Mouse (Mus musculus): Measurements from ENCODE around the gene Alcam. TPM values are rescaled to one million over a fixed set of nuclear protein-coding genes. Genes with fewer than 3 reads are reported as not detected.
A peak's percentile ranks its signal among the peaks of the same experiment; 100 is the strongest.

The Alcam gene
- polyA plus RNA-seq, 1 experiment from 2014 or later, result 52.5 TPM

GRCm38 (mm10) chr16:52406072-52406471, 47.8 kb downstream of the Alcam start:
- ATAC-seq (replicated peaks; ENCODE audit: low FRiP score) (no peak), DNase-seq (ENCODE audit: low spot score) (no peak)
- no peak overlapping the region for H3K4me2 ChIP-seq (ENCODE audit: low read depth, low read length, severe bottlenecking)
- H3K9me3 ChIP-seq (ENCODE audit: control insufficient read depth, low read length), result no peaks in the 10 kb centered on the region
- no peak overlapping the region for H3K27ac ChIP-seq (ENCODE audit: low read depth, low read length)
- H3K27me3 ChIP-seq (ENCODE audit: control insufficient read depth, insufficient read depth, low read length), result no peaks in the 10 kb centered on the region
- 94% methylated on average over 3 of the region's 3 CpGs for WGBS
- no peaks in the 10 kb centered on the region for H3K4me1 ChIP-seq (replicated peaks; ENCODE audit: control insufficient read depth, insufficient read depth, low read length)
- no peak overlapping the region for H3K9ac ChIP-seq (ENCODE audit: low read length)
- no peak overlapping the region for H3K4me3 ChIP-seq (ENCODE audit: low read depth, low read length)
- H3K36me3 ChIP-seq (ENCODE audit: control insufficient read depth, insufficient read depth, low read length), result no peaks in the 10 kb centered on the region

DNA sequence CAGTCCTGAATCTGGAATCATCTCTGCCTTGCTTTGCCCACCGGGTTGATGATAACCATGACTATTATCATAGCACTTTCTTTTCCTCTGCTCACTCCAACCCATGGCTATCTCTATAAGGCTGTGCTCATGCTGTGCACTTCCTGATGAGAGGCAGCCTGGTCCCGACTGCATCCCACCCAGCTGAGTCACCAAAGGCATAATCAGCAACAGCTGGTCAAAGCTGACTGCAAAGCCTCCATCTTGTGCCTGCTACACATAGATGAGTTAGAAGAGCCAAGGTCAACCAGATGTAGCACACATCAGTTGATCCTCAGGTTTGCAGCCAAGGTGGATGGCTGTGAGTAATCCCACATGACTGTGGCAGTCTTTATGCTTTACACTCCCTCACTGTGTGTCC, 48.6 kb downstream of the Alcam start:
- Histone ChIP-seq H3K4me3 (ENCODE audit: low read depth, low read length) (no peak overlapping the region), H3K4me2 (ENCODE audit: low read depth, low read length, severe bottlenecking) (no peak overlapping the region), H3K9me3 (ENCODE audit: control insufficient read depth, low read length) (no peaks in the 10 kb centered on the region), H3K4me1 (replicated peaks; ENCODE audit: control insufficient read depth, insufficient read depth, low read length) (no peaks in the 10 kb centered on the region), H3K27ac (ENCODE audit: low read depth, low read length) (no peak overlapping the region), H3K9ac (ENCODE audit: low read length) (no peak overlapping the region), H3K27me3 (ENCODE audit: control insufficient read depth, insufficient read depth, low read length) (no peaks in the 10 kb centered on the region), H3K36me3 (ENCODE audit: control insufficient read depth, insufficient read depth, low read length) (no peaks in the 10 kb centered on the region)
- 71% methylated on average over 2 of the region's 2 CpGs for WGBS
- ATAC-seq (replicated peaks; ENCODE audit: low FRiP score), result no peak
- DNase-seq (ENCODE audit: low spot score), result no peak

DNA sequence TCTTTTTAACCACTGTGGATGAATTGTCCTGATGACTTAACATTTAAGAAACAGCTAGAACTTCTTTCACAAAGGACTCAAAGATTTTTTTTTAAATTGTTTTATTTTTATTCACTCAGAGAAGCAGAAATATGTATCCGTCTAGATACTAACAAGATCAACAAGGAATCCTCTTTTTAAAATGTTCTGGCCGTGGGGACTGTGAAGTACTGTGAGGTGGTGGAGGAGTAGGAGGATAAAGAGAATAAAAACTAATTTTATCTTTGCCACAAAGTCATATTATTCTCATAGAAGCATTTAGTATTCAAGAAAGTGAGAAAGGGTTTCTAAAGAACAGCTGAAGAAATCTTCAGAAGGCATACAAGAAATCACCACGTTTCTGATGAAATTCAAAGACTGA, 54.8 kb downstream of the Alcam start:
- Histone ChIP-seq H3K36me3 (ENCODE audit: control insufficient read depth, insufficient read depth, low read length) (no peaks in the 10 kb centered on the region), H3K9me3 (ENCODE audit: control insufficient read depth, low read length) (no peaks in the 10 kb centered on the region), H3K4me1 (replicated peaks; ENCODE audit: control insufficient read depth, insufficient read depth, low read length) (no peaks in the 10 kb centered on the region), H3K27me3 (ENCODE audit: control insufficient read depth, insufficient read depth, low read length) (no peaks in the 10 kb centered on the region), H3K4me3 (ENCODE audit: low read depth, low read length) (no peak overlapping the region), H3K4me2 (ENCODE audit: low read depth, low read length, severe bottlenecking) (no peak overlapping the region), H3K9ac (ENCODE audit: low read length) (no peak overlapping the region), H3K27ac (ENCODE audit: low read depth, low read length) (no peak overlapping the region)
- DNase-seq (ENCODE audit: low spot score) (no peak), ATAC-seq (replicated peaks; ENCODE audit: low FRiP score) (no peak)
- WGBS, result 73% methylated on average over 3 of the region's 3 CpGs

DNA sequence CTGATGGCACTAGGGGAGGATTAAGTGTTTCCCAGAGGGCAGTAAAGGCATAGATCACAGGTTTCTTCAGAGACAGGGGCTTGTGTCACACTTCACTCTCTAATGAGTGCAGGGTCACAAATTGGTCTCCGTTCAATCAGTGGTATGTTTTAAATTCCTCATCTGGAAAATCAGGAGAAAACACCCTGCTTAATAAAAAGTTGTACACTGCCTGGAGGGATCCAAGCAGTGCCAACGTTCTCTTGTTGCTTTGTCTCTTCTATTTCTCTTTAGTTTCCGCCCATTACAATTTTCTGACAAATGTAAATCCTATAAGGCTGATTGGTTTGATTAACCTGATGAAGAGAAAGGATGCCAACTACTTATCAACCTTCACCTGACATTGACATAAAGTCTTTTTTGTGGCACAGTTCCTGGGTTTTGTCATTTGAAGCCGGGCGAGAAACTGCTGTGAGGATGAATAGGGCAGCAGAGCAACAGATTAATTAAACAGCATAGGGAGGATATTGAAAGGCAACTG, 67.0 kb downstream of the Alcam start:
- DNase-seq (ENCODE audit: low spot score), result no peak
- no peak overlapping the region for H3K4me3 ChIP-seq (ENCODE audit: low read depth, low read length)
- no peaks in the 10 kb centered on the region for H3K27me3 ChIP-seq (ENCODE audit: control insufficient read depth, insufficient read depth, low read length)
- no peaks in the 10 kb centered on the region for H3K9me3 ChIP-seq (ENCODE audit: control insufficient read depth, low read length)
- no peaks in the 10 kb centered on the region for H3K36me3 ChIP-seq (ENCODE audit: control insufficient read depth, insufficient read depth, low read length)
- H3K4me2 ChIP-seq (ENCODE audit: low read depth, low read length, severe bottlenecking), result no peak overlapping the region
- no peak overlapping the region for H3K9ac ChIP-seq (ENCODE audit: low read length)
- ATAC-seq (replicated peaks; ENCODE audit: low FRiP score), result peak; percentile 86
- no peak overlapping the region for H3K27ac ChIP-seq (ENCODE audit: low read depth, low read length)
- H3K4me1 ChIP-seq (replicated peaks; ENCODE audit: control insufficient read depth, insufficient read depth, low read length), result no peaks in the 10 kb centered on the region
- 36% methylated on average over 5 of the region's 5 CpGs for WGBS

DNA sequence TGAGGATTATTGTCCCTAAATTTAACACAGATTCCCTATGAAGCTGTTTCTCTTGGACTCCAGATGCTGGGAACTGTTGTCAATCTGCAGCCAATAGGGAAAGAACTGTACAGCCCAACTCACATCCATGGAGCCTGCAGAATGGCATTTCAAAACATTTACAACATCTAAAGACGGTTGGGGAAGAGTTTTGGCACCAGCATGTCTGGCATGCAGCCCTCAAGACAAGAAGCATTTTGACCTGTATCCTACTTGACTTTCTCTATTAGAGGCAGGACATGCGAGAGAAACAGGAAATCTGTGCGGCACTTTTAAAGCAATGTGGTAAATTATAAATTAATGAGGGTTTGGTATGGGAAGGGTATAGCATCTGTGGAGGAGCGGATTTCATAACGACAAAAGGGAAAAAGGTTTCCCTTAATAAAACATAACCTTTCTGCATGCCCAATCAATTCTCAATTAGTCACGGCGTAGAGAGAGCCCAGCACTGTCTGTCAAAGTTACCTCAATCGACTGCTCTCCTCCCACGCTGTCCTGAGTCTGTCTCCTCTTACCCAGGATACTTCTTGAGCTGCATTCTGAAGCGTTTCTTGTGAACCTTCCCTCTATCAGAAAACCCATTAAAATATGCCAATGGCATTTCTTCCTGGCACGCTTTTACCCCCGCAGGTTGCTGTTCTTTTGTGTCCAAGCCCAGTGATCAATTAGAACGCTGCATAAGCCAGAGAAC, 70.3 kb downstream of the Alcam start:
- WGBS, result 66% methylated on average over 13 of the region's 13 CpGs
- no peak overlapping the region for H3K27ac ChIP-seq (ENCODE audit: low read depth, low read length)
- H3K4me1 ChIP-seq (replicated peaks; ENCODE audit: control insufficient read depth, insufficient read depth, low read length), result no peaks in the 10 kb centered on the region
- no peak overlapping the region for H3K4me2 ChIP-seq (ENCODE audit: low read depth, low read length, severe bottlenecking)
- DNase-seq (ENCODE audit: low spot score), result no peak
- no peak overlapping the region for H3K4me3 ChIP-seq (ENCODE audit: low read depth, low read length)
- H3K36me3 ChIP-seq (ENCODE audit: control insufficient read depth, insufficient read depth, low read length), result no peaks in the 10 kb centered on the region
- no peak for ATAC-seq (replicated peaks; ENCODE audit: low FRiP score)
- no peak overlapping the region for H3K9ac ChIP-seq (ENCODE audit: low read length)
- H3K27me3 ChIP-seq (ENCODE audit: control insufficient read depth, insufficient read depth, low read length), result no peaks in the 10 kb centered on the region
- no peaks in the 10 kb centered on the region for H3K9me3 ChIP-seq (ENCODE audit: control insufficient read depth, low read length)

DNA sequence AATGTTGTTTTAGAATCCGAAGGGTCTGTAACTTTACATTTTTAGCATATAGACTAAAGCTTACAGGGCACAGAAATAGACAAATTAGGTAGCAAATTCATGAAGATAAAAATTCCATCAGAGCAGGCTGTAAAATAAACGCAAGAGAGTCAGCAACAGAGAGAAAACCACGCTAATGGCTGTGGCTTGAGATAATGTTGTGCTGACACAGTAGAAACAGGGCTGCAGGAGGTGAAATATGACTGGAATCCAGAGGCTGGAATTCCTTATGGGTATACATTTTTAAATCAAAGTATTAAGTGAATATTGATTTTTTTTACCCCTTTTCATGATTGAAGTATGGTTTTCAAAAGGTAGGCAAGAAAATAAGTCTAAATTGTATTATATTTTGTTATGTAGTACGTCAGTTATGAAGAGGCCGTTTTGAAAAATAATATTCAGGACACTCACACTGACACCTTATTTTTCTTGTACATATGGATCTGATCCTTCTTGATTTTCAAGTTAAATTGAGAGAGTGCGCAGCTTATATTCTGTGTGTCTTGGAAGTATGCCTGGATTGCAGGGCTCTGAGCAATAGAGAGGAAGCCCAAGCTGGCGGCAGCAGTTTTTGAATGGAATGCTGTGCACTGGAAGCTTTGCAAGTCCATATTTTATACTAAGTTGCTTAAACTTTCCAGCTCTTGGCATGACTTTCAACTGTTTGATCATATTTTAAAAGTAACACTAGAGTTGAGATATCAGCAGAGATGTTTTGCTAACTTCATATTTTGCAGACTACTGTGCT, 74.9 kb downstream of the Alcam start:
- no peak for ATAC-seq (replicated peaks; ENCODE audit: low FRiP score)
- 80% methylated on average over 7 of the region's 7 CpGs for WGBS
- H3K9ac ChIP-seq (ENCODE audit: low read length), result no peak overlapping the region
- no peak overlapping the region for H3K27ac ChIP-seq (ENCODE audit: low read depth, low read length)
- H3K4me3 ChIP-seq (ENCODE audit: low read depth, low read length), result no peak overlapping the region
- H3K4me1 ChIP-seq (replicated peaks; ENCODE audit: control insufficient read depth, insufficient read depth, low read length), result no peaks in the 10 kb centered on the region
- no peaks in the 10 kb centered on the region for H3K27me3 ChIP-seq (ENCODE audit: control insufficient read depth, insufficient read depth, low read length)
- H3K9me3 ChIP-seq (ENCODE audit: control insufficient read depth, low read length), result no peaks in the 10 kb centered on the region
- H3K36me3 ChIP-seq (ENCODE audit: control insufficient read depth, insufficient read depth, low read length), result no peaks in the 10 kb centered on the region
- H3K4me2 ChIP-seq (ENCODE audit: low read depth, low read length, severe bottlenecking), result no peak overlapping the region
- no peak for DNase-seq (ENCODE audit: low spot score)

DNA sequence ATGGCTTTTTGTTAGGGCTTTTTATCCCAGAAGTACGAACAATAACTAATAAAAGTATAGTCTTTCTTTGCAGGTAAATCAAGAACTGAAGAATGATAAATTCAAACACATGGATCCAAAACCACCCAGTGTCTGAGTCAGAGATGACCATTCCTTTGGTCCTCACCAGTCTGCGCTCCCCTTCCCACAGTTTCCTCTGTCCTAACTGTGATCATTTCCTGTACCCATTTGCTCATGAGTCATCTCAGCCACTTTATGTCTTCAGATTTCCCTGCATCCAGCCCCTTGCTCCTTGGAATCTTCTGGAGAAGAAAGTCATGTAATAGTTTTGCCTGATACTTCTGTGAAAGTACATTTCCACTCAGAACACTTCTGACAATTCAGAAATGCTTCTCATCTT, 77.0 kb downstream of the Alcam start:
- no peaks in the 10 kb centered on the region for H3K27me3 ChIP-seq (ENCODE audit: control insufficient read depth, insufficient read depth, low read length)
- WGBS, result 92% methylated on average over 2 of the region's 2 CpGs

DNA sequence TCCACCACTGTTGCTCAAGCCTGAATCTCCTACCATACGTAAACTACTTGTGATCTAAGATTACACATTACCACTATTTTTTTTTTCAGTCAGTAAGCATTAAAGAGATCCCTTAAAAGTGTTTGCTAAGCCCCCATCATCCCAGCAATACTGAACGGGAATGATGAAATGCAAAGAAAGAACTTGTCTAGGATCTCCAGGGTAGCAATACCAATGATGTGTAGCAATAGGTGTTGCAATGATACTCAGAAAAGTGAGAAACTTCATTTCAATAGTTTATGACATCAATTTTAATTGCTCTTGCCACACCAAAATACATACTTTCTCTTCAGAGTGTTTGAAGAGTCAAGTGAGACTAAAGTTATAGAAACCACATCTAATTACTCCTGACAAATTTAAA, 81.9 kb downstream of the Alcam start:
- 90% methylated on average over 2 of the region's 2 CpGs for WGBS
- no peak for ATAC-seq (replicated peaks; ENCODE audit: low FRiP score)

More for the DNA sequence above, 77.0 kb downstream of the Alcam start:
- Histone ChIP-seq H3K4me1 (replicated peaks; ENCODE audit: control insufficient read depth, insufficient read depth, low read length) (no peaks in the 10 kb centered on the region), H3K9ac (ENCODE audit: low read length) (no peak overlapping the region), H3K4me3 (ENCODE audit: low read depth, low read length) (no peak overlapping the region), H3K27ac (ENCODE audit: low read depth, low read length) (no peak overlapping the region), H3K36me3 (ENCODE audit: control insufficient read depth, insufficient read depth, low read length) (no peaks in the 10 kb centered on the region), H3K4me2 (ENCODE audit: low read depth, low read length, severe bottlenecking) (no peak overlapping the region), H3K9me3 (ENCODE audit: control insufficient read depth, low read length) (no peaks in the 10 kb centered on the region)
- ATAC-seq (replicated peaks; ENCODE audit: low FRiP score), result no peak
- DNase-seq (ENCODE audit: low spot score), result no peak

More for the DNA sequence above, 81.9 kb downstream of the Alcam start:
- no peaks in the 10 kb centered on the region for H3K4me1 ChIP-seq (replicated peaks; ENCODE audit: control insufficient read depth, insufficient read depth, low read length)
- H3K36me3 ChIP-seq (ENCODE audit: control insufficient read depth, insufficient read depth, low read length), result no peaks in the 10 kb centered on the region
- no peak for DNase-seq (ENCODE audit: low spot score)
- H3K27me3 ChIP-seq (ENCODE audit: control insufficient read depth, insufficient read depth, low read length), result no peaks in the 10 kb centered on the region
- H3K27ac ChIP-seq (ENCODE audit: low read depth, low read length), result no peak overlapping the region
- no peak overlapping the region for H3K4me3 ChIP-seq (ENCODE audit: low read depth, low read length)
- no peaks in the 10 kb centered on the region for H3K9me3 ChIP-seq (ENCODE audit: control insufficient read depth, low read length)
- no peak overlapping the region for H3K9ac ChIP-seq (ENCODE audit: low read length)
- no peak overlapping the region for H3K4me2 ChIP-seq (ENCODE audit: low read depth, low read length, severe bottlenecking)
